Mouse (Mus musculus): ENCODE measurements around the gene Sun5.

GRCm38 (mm10) chr2:153848389-153848788 is 22.5 kb downstream of the Sun5 start:
- TF ChIP-seq POLR2A (IDR thresholded peaks at IDR 0.05; ENCODE audit: insufficient read length, low read depth): no peak
- TF ChIP-seq USF1 (IDR thresholded peaks at IDR 0.05; ENCODE audit: low read depth): no peak
- TF ChIP-seq MAX (IDR thresholded peaks at IDR 0.05; ENCODE audit: low read depth): no peak
- no peak for TF ChIP-seq POLR2AphosphoS2 (IDR thresholded peaks at IDR 0.05; ENCODE audit: insufficient read length, low read depth)

Data from myocyte (in vitro differentiated cells).